Mouse (Mus musculus) ZHBTc4 (cell line): Measurements from ENCODE around the gene Vps8.
A peak's percentile ranks its signal among the peaks of the same experiment; 100 is the strongest.

Experiments
- DNase-seq: peaks from one replicate; pipeline ENCODE4 v3.0.0-alpha.2; 2011; ENCODE audit warnings: low read depth, low spot score

The Vps8 gene

DNA sequence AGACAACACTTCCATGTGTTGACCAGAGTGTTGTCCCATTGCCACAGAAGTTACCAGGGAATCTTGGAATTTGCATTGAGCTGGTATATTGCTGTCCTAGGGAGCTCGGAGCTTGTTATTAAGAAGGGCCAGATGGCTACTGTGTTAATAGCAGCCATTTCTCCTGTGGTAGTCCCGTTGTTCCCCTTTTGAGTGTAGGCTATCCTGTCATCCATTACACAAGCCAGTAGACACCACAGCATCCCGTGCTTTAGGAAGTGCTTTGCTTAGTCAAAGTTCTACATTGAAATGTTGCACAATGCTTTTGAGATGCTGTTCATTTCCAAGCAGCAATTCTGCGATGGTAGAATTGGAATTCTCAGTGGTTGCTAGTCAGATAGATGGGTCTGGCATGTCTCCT, 54.2 kb downstream of the Vps8 start:
- no peak for DNase-seq

DNA sequence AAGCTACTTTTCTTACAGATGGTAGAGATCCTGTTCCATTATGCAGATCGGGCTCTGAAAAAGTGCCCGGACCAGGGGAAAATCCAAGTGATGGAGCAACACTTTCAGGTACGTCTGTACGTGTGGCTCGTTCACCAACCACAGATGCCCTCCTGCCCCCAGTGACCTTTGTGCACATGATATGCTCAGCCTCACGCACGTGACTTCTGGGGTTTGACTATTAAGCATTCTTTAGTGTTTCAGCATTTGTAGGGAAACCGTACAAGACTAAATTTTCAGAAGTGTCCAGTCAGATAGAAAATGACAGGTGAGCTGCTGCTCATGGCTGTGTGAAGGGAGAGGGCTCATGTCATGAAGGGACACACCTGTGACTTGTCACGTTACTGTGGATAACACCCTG, 55.5 kb downstream of the Vps8 start:
- no peak for DNase-seq

DNA sequence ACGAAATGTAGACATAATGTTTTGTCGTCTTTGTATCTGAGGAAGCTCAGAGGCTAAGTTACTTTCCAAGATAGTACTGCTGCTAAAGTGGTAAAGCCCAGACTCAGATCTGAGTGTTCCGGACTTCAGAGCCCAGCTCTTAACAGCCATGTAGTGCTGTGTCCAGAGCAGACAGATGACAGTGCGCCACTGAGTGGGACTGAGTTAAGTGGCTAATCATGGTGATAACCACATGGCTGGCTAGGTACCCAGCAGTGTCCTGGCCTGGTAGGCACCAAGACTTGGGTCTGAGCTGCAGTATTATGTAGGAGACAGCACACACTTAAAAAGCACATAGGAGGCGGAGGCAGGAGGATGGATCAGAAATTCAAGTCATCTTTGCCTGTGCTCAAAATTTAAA, 60.9 kb downstream of the Vps8 start:
- DNase-seq, result no peak

GRCm38 (mm10) chr16:21485716-21486115, 62.8 kb downstream of the Vps8 start:
- DNase-seq, result peak; percentile 80

- DNase-seq, result peak; percentile 65
Measured at GRCm38 (mm10) chr16:21488413-21488812, 65.5 kb downstream of the Vps8 start.

DNA sequence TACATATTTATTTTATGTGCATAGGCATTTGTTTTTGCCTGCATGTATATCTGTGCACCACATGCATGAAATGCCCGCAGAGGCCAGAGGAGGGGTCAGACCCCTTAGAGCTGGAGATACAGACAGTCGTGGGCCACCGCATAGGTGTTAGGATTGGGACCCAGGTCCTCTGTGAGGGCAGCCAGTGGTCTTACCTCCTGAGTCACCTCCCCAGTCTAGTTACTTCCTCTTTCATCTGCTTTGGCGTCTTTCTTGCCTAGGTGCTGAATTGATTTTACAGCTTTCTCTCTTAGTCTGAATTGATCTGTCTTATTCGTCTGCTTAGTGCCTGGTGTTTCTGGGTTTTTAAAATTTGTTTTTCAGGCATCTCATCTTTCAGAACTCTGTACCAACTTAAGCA, 69.4 kb downstream of the Vps8 start:
- DNase-seq, result no peak

DNA sequence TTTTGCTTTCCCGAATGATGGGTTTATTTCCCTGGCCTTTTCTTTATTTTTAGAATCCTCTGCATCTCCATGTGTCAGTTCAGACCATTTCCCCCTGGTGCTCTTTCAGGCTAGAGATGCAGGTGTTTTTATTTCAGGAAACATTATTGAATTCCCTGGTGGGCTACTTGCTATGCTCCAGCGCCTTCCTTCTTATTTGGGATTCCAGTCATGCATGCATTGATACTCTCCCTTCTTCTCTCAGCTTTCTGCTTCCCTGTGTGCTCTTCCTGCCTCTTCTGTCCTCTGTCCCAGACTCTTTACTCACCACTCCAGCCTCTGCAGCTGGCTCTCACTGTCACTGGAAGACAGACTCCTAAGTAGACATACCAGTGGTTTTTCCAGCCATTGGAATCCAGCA, 70.0 kb downstream of the Vps8 start:
- no peak for DNase-seq

DNA sequence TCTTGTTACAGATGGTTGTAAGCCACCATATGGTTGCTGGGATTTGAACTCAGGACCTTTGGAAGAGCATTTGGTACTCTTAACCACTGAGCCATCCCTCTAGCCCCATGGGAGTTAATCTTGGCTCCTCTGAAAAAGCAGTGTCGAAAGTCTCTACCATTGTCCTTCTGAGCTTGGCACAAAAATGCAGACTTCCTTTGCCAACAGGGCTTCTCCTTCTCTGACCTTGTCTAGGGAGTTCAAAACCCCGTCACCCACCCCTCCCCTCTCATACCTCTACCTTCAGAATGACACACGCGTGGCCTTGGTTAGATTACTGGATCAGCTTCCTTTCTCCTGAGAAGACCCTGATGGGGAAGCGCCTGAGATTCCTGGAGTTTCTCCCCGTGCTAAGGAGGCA, 71.8 kb downstream of the Vps8 start:
- DNase-seq, result no peak

DNA sequence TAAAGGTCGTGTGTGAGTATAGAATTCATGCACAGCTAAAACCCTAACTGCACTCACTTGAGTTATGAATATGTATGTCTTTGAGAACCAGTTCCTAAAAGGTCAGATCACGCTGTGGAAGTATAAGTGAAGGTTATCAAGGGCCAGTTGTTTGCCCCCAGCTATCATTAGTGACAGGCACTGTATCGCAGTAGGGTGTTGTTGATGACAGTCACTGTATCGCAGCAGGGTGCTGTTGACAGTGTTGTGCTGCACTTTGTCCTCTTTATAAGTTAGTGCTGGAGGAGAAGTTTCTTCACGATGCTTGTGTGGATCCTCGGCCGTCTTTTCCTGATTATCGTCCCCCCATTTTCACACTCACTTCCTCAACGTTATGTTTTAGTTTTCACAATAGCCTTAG, 73.9 kb downstream of the Vps8 start:
- no peak for DNase-seq

DNA sequence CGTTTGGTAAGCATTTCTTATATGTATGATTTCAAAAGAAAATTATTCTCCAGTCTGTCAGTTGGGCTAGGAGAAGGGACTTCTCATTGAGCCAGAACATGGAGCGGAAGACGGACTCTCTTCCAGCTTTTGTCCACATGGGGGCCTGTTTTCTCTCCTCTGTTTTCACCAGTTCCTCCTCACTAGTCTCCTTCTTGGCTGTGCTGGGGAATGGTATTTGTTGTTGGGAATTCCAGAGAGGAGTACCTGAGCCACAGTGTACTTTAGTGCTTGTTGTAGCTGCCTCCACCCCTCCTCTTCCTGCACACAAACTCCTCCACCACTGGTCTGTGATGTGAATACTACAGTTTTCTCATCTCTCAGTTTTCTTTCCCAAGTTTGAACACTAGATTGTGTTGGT, 74.7 kb downstream of the Vps8 start:
- no peak for DNase-seq

- no peak for DNase-seq
Measured at GRCm38 (mm10) chr16:21498984-21499383, 76.1 kb downstream of the Vps8 start.

DNA sequence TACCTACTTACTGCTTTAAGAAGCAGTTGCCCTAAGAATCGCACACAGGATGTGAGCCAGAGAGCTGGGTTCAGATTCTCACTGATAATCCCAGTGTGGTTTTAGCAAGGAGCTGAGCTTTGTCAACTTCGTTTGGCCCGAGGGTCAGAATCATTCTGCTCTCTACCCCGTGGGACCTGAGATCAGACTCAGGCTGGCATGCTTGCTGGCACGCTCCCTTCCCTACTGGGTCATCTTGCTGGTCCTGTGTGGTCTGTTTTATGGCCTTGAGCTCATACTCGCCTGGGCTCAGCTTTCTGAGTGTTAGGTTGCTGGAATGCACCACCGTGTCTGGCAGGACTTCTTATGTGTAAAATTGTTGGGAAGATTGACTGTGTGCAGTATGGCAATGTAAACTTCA, 76.7 kb downstream of the Vps8 start:
- DNase-seq, result no peak

DNA sequence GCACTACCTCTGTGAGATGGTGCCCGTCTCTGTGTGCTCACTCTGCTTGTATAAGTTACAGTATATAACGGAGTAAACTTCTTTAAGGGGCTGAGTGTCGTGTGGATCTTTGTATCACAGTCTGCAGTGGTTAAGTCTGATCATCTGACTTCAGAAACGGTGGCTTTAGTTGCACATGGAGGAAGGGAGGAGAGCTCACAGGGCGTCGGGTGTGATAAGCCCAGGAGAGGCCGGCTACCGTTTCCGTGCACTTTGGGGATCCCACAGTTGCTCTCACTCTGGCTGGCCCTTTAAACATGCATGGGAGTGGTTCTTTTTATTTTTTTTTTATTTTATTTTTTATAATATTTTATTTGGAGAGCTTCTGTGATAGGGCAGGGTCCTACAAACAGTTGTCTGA, 95.9 kb downstream of the Vps8 start:
- no peak for DNase-seq

DNA sequence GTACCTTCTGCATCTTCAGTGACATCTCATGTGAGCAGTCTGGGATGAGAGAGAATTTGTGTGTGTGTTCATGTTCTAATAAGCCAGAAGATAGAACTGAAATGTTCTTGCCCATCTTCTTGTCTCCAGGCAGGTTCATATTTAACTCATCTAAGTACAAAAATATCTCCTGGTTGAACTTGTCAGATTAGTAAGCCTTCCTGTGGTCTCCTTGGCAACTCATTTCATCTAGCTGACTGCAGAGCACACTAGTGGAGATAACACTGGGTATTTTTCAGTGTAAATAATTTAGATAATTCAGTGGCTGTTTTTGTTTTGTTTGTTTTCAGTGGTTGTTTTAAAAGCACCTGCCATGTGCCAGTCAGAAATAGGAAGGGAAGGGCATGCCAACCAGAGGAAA, 96.9 kb downstream of the Vps8 start:
- no peak for DNase-seq

GRCm38 (mm10) chr16:21523738-21524137, 100.8 kb downstream of the Vps8 start:
- no peak for DNase-seq

- no peak for DNase-seq
Measured at GRCm38 (mm10) chr16:21525376-21525775, 102.5 kb downstream of the Vps8 start.

GRCm38 (mm10) chr16:21527271-21528007, 104.5 kb downstream of the Vps8 start:
- no peak for DNase-seq

- no peak for DNase-seq
Measured at GRCm38 (mm10) chr16:21533503-21533902, 110.6 kb downstream of the Vps8 start.

- no peak for DNase-seq
Measured at GRCm38 (mm10) chr16:21536240-21537005, 113.5 kb downstream of the Vps8 start.

- DNase-seq, result peak; percentile 10
Measured at GRCm38 (mm10) chr16:21537312-21537711, 114.4 kb downstream of the Vps8 start.

DNA sequence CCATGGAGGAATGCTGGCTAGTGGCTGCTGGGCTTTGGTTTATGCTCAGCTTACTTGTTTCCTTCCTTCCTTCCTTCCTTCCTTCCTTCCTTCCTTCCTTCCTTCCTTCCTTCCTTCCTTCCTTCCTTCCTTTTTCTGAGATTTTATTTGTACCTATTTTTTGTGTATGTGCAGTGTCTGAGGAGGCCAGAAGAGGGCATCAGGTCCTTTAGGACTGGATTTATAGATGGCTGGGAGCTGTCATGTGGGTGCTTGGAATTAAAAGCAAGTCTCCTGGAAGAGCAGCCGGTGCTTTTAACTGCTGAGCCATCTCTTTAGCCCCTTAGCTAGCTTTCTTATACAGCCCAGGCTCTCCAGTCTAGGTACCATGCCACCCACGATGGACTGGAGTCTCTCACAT, 116.0 kb downstream of the Vps8 start:
- peak; percentile 47 for DNase-seq

DNA sequence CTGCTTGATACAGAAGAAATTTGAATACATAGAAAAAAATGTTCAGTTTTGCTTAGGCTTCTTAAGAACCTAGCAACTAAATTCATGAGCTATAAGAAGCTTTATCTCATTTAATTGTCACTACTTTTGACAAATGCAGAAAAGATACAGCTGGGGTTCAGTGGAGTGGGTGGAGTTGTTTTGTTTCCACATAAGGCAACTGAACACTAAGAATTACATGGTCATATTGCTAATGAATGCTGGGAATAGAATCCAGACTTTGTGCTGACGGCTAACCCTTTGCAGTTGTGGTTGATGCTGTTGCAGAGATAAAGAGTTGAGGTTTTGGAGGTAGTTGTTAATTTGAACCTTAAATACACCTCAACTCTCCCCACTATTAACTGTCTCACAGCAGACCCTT, 119.6 kb downstream of the Vps8 start:
- no peak for DNase-seq

- DNase-seq, result no peak
Measured at GRCm38 (mm10) chr16:21547446-21547845, 124.5 kb downstream of the Vps8 start.
